Mouse (Mus musculus) E14TG2a.4 (cell line): ENCODE results near the gene Gm14496.
"Not testable (repeated sequence)": the region's sequence is repeated elsewhere in the genome, so short reads cannot be mapped to it uniquely, and the experiment has no call there.

Experiments
- CTCF ChIP-seq: conservative IDR thresholded peaks from 2 replicates; pipeline ENCODE4 v1.5.1; 2014; ENCODE audit warnings: low read length
- POU5F1 ChIP-seq: IDR thresholded peaks from 2 replicates; pipeline ENCODE4 v1.6.1; 2014; ENCODE audit warnings: low read length, borderline replicate concordance

DNA sequence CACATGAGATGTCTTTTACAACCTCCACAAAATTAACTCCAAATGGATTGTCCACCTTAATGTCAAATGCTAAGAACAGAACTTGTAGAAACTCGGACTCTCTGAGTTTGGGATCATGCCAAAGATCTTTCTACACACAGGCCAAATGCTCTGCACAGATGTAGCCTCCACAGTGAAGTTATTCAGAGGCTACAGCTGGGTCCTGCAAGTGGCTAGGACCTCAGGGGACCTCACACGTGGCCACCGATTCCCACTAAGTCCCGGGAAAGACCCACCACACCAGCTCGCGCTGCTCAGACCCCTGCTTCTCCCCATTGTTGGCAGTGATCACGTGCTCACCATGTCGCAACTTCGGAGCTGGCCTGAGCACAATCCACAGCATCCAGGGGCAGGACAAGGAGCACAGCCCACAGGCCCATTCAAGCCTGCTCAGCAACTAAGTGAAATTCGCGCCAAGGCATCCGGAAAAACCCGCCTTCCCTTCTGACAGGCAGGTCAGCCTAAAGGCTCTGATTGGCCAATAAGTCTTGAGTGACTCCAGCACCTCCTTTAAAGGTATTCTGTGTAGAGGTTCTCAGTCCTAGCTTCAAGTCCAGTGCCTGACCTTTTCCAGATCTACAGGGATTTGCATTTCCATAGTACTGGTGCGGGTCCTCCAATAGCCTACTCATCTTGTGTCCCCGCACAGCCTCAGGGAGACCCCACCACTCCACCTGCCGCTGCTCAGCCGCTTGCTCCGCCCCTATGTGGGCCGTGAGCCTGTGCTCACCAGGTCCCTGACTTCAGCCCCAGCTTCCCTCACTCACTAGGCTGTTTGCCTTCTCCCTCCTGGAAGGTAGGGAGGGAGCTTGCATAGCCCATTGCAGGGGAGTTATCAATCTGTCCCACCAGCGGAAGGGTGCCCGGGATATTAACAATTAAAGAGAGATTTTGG, 37.9 kb upstream of the Gm14496 start:
- TF ChIP-seq CTCF, POU5F1: not testable (repeated sequence)
